Mouse (Mus musculus) embryonic facial prominence, embryonic 15.5 days (tissue): ENCODE data around the gene Sema3c. TPM values are rescaled to one million over a fixed set of nuclear protein-coding genes. Genes with fewer than 3 reads are reported as not detected.

Source experiments
- ATAC-seq: fragments of 200-750 bp; cut with Nextera tagmentation; 2 replicates; pipeline ENCODE4 v1.8.0; 2017; ENCODE audit warnings: low read depth, moderate TSS enrichment; ENCODE audit not compliant: insufficient number of reproducible peaks, low FRiP score, low TSS enrichment
- H3K27ac ChIP-seq: fragments of 300-500 bp; sonication (generic); replicated peaks from 2 replicates; pipeline ENCODE4 v1.5.1; 2015; ENCODE audit warnings: mild to moderate bottlenecking, inconsistent platforms
- H3K27me3 ChIP-seq: fragments of 300-500 bp; sonication (generic); 2 replicates; pipeline ENCODE4 v1.6.1; 2015; ENCODE audit warnings: inconsistent platforms
- H3K36me3 ChIP-seq: fragments of 300-500 bp; sonication (generic); 2 replicates; pipeline ENCODE4 v1.6.1; 2015; ENCODE audit warnings: mild to moderate bottlenecking, inconsistent platforms
- H3K4me1 ChIP-seq: fragments of 300-500 bp; sonication (generic); 2 replicates; pipeline ENCODE4 v1.6.1; 2015; ENCODE audit warnings: inconsistent platforms
- H3K4me2 ChIP-seq: fragments of 300-500 bp; sonication (generic); replicated peaks from 2 replicates; pipeline ENCODE4 v1.6.1; 2015; ENCODE audit warnings: mild to moderate bottlenecking, inconsistent platforms
- H3K4me3 ChIP-seq: fragments of 300-500 bp; sonication (generic); replicated peaks from 2 replicates; pipeline ENCODE4 v1.5.1; 2015; ENCODE audit warnings: mild to moderate bottlenecking, inconsistent platforms
- H3K9ac ChIP-seq: fragments of 300-500 bp; sonication (generic); 2 replicates; pipeline ENCODE4 v1.6.1; 2015; ENCODE audit warnings: inconsistent platforms
- H3K9me3 ChIP-seq: fragments of 300-500 bp; sonication (generic); replicated peaks from 2 replicates; pipeline ENCODE4 v1.6.1; 2016; ENCODE audit warnings: inconsistent platforms
- WGBS: fragments of 180-500 bp; shearing (Covaris S2); methylation state at CpG from one replicate; pipeline ENCODE4 v1.1.7; 2015; 5-methylcytosine and 5-hydroxymethylcytosine counted together
- polyA plus RNA-seq: library from polyadenylated mRNA; unstranded; fragments of >200 nt; fragmentation: Nextera tagmentation; extraction: Ambion mirVana; gene quantifications from 2 replicates; pipeline ENCODE4 v1.2.1, GENCODE M21; 2015

Sema3c gene
- polyA plus RNA-seq, 1 experiment from 2014 or later: 38.5 TPM

DNA sequence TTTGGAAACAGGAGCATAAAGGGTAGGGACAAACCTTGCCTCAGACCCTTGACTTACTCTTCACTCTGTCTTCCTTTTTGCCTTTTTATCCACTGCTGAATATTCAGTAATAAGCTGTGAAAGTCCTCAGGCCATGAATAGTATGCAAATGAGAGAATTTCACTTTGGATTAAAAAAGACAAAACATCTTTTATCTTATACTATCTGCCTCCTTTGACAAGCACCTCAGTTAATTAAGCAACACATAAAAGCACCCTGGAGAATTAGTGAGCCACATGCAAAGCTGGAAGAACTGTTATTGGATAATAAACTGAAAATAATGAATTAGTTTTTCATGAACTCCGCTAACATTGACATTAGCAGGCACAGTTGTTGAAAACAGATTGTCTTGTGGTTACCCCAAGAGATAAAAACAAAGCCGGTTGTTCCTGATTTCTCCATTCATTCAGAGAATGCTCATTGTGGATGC is 8.0 kb downstream of the Sema3c start:
- no peak overlapping the region for H3K9ac ChIP-seq
- no peak overlapping the region for H3K27ac ChIP-seq
- 45% methylated on average over 2 of the region's 2 CpGs for WGBS
- no peaks in the 10 kb centered on the region for H3K4me1 ChIP-seq
- no peak overlapping the region for H3K4me3 ChIP-seq
- H3K27me3 ChIP-seq: no peaks in the 10 kb centered on the region
- H3K36me3 ChIP-seq: no peaks in the 10 kb centered on the region
- H3K4me2 ChIP-seq: no peak overlapping the region
- ATAC-seq: no peak
- H3K9me3 ChIP-seq: no peaks in the 10 kb centered on the region

DNA sequence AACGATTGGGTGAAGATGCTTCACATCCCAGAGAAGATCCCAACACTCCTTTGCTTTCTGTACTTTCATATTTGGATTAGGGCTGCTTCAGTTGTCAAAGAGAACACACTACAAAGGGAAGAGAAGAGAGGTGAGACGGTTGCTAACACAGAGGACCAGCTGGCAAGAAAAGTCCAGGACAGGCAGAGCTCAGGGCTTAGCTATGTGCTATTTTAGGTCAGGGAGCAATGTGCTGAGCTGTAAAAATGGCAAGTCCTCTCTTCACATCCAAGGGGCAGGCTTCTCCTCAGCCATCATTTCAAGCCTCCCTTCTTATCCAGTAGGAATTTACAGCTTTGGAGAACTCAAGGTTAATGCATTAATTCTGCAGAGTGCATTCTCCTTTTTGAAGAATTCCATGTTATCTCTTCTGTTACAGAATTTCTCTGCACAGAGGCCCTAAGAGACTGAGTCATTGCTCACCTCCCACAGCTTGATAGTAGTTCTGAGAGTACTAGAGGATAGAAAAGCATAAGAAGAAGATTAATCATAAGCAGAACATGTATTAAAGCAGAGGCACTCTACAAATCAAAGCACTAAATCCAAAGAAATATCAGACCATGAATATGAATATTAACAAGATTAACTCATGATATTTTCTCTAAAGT is 10.3 kb downstream of the Sema3c start:
- H3K4me3 ChIP-seq: no peak overlapping the region
- H3K27ac ChIP-seq: no peak overlapping the region
- 67% methylated on average over 2 of the region's 2 CpGs for WGBS
- H3K9me3 ChIP-seq: no peaks in the 10 kb centered on the region
- H3K4me2 ChIP-seq: no peak overlapping the region
- H3K27me3 ChIP-seq: no peaks in the 10 kb centered on the region
- H3K9ac ChIP-seq: no peak overlapping the region
- H3K36me3 ChIP-seq: no peaks in the 10 kb centered on the region
- ATAC-seq: no peak
- H3K4me1 ChIP-seq: no peaks in the 10 kb centered on the region

DNA sequence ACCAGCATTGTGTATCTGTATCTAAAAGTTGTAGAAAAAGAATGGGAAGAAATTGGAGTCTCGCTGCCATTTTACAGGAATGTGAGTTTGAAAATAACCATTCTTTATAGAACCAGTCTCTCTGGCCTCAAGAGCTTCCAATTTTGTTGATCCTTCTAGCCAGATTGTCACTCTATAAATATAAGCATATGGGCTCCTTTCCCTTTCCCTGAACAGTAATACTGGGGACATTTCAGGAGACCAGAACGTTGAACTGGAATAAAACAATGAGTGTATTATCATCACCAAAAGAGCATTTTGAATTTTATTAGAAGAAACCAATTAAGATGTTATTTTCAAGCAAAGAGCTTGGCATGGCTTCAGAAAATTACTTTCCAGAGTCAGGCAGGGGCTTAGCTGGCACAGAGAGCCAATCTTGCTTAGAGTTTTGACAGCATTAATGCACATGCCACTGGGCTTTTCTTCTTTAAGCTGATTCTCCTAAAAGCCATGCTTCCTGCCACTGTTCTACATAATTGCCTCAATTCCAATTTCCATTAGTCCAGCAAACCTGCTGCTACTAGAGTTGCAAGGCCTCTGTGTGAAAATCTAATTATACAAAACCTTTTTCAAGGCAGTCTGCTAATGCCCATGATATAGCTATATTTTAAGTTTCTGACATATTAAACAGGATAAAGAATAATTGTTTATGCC is 12.6 kb downstream of the Sema3c start:
- 46% methylated on average over 2 of the region's 2 CpGs for WGBS
- H3K4me1 ChIP-seq: no peaks in the 10 kb centered on the region
- ATAC-seq: no peak

DNA sequence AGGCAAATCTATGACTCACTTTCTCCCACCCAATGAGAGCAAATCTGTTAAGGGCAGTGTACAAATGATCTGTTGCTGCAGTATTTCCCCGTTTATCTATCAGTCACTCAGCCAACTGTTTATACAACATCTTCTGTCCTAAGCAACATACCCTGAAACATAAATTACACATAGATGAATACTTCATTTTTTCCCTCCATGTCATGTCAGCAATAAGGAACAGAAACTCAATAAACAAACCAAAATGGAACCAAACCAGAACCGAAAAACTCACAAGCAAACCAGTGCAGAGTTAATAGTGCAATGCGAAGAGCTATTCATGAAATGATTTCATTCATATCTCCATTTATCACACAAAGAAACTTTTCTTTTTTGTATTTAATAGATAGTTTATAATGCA is 17.8 kb downstream of the Sema3c start:
- Histone ChIP-seq H3K4me2 (no peak overlapping the region), H3K27ac (no peak overlapping the region), H3K27me3 (no peaks in the 10 kb centered on the region), H3K4me1 (no peaks in the 10 kb centered on the region), H3K4me3 (no peak overlapping the region), H3K36me3 (no peaks in the 10 kb centered on the region), H3K9me3 (no peaks in the 10 kb centered on the region), H3K9ac (no peak overlapping the region)
- ATAC-seq: no peak
- WGBS: 91% methylated on average over 3 of the region's 3 CpGs

More for the DNA sequence above, 12.6 kb downstream of the Sema3c start:
- H3K4me3 ChIP-seq: no peak overlapping the region
- no peaks in the 10 kb centered on the region for H3K36me3 ChIP-seq
- H3K9me3 ChIP-seq: no peaks in the 10 kb centered on the region
- no peak overlapping the region for H3K9ac ChIP-seq
- H3K4me2 ChIP-seq: no peak overlapping the region
- H3K27ac ChIP-seq: no peak overlapping the region
- no peaks in the 10 kb centered on the region for H3K27me3 ChIP-seq

DNA sequence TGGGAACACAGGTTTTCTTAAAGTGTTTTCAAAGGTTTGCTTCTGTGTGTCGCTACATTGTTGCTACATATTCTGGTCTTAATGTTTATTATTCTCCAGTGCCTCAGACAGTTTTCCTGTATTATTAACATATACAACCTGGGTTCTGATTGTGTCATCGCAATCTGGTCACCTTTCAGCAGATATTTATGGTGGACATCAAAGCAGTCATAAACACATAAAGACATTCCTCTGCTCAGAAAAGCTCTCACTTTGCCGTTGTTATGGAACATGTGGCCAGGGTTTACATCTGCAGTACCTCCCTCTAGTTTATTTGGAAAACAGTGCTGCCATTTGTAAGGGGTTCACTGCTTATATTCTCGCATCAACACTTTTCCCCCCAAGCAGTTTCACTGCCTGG is 27.6 kb downstream of the Sema3c start:
- H3K4me1 ChIP-seq: no peaks in the 10 kb centered on the region
- ATAC-seq: no peak
- H3K27me3 ChIP-seq: no peaks in the 10 kb centered on the region
- H3K9ac ChIP-seq: no peak overlapping the region
- no peak overlapping the region for H3K27ac ChIP-seq
- H3K4me2 ChIP-seq: no peak overlapping the region
- no peaks in the 10 kb centered on the region for H3K9me3 ChIP-seq
- H3K4me3 ChIP-seq: no peak overlapping the region
- WGBS: 70% methylated on average over 4 of the region's 4 CpGs
- H3K36me3 ChIP-seq: no peaks in the 10 kb centered on the region

DNA sequence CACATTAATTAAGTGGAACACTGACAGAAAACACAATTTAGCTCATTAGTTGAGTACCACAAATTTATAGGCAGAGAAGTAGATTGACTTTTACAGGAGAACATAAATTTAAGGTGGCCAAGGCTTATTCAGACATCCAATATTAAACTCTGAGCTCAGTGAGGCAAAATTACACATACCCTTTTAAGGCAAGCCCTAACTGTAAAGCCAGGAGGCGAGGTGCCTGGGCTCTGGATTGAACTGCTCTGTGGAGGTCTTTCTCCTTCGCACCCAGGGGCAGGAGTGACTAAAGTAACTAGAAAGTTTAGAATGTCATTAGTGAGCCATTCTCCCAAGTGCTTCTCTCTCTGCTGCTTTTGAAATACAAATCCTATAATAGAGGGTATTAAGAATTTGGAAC is 46.5 kb downstream of the Sema3c start:
- no peak overlapping the region for H3K9ac ChIP-seq
- H3K4me3 ChIP-seq: no peak overlapping the region
- H3K27me3 ChIP-seq: no peaks in the 10 kb centered on the region
- WGBS: 72% methylated on average over 2 of the region's 2 CpGs
- no peaks in the 10 kb centered on the region for H3K4me1 ChIP-seq
- H3K36me3 ChIP-seq: no peaks in the 10 kb centered on the region
- no peak overlapping the region for H3K27ac ChIP-seq
- no peak for ATAC-seq
- no peak overlapping the region for H3K4me2 ChIP-seq
- no peaks in the 10 kb centered on the region for H3K9me3 ChIP-seq

DNA sequence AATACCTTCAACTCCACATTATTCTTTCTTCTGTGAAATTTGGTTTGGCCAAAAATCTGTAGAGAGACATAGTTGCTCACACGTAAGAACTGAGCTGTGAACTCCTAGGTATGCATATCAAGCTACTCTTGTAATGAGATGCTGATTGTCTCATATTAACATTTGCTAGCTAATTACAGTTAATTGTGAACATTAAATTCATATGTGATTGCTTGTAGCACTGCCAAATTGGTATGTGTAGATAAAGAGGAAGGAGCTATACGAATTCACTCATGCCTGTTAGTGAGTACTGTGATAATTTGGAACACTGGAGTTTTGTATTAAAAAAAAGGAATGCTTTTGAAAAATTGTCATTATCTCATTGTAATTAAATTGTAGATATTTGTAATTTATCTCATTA is 48.5 kb downstream of the Sema3c start:
- Histone ChIP-seq H3K4me2 (no peak overlapping the region), H3K9ac (no peak overlapping the region), H3K4me1 (no peaks in the 10 kb centered on the region), H3K4me3 (no peak overlapping the region), H3K27ac (no peak overlapping the region), H3K27me3 (no peaks in the 10 kb centered on the region), H3K9me3 (no peaks in the 10 kb centered on the region), H3K36me3 (no peaks in the 10 kb centered on the region)
- WGBS: 87% methylated on average over 2 of the region's 2 CpGs
- ATAC-seq: no peak

DNA sequence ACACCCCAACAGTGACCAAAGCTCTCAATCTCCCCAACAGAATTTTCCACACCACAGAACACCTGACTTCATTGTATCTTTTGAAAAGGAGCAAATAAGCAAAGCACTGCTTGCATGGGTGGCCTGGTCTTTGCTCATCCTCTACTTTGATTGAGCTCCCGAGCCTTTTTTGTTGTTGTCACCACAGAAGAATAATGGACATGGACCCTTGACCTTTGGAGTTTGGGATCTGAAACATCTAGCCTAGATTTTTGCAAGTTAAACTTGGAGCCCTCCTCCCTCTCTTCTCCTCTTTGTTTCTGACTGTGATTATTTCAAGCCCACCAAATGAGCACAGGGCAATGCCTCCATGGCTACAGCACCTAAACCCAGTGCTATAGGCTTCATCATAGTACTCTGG is 54.5 kb downstream of the Sema3c start:
- no peak for ATAC-seq
- Histone ChIP-seq H3K36me3 (no peaks in the 10 kb centered on the region), H3K9ac (no peak overlapping the region), H3K4me3 (no peak overlapping the region), H3K27me3 (no peaks in the 10 kb centered on the region), H3K4me2 (no peak overlapping the region), H3K4me1 (peaks cover 4% of the 10 kb centered on the region; the same call in 1 of the 2 replicates), H3K27ac (no peak overlapping the region), H3K9me3 (no peaks in the 10 kb centered on the region)
- WGBS: 58% methylated on average over 1 of the region's 1 CpGs

DNA sequence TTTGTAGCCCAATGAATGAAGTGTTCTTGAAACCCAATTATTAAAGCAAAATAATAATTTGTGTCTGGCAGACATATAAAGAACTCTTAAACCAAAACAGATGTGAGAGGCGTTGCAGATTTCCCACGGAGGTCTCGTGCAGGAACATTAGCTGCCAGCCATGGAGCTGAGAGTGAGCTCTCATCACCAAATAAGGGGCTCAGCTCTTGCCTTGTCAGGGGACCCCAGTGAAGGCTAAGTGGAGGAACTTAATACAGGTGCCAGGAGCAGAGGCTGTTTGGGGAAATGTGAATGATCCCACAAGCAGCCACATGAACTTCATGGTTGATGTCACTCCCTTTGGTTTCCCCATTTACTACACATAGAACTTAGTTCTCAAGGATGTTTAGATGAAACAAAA is 55.5 kb downstream of the Sema3c start:
- H3K4me1 ChIP-seq: peaks cover 4% of the 10 kb centered on the region; the same call in 1 of the 2 replicates
- no peak for ATAC-seq
- no peaks in the 10 kb centered on the region for H3K36me3 ChIP-seq
- no peak overlapping the region for H3K4me2 ChIP-seq
- H3K27ac ChIP-seq: no peak overlapping the region
- H3K9me3 ChIP-seq: no peaks in the 10 kb centered on the region
- no peaks in the 10 kb centered on the region for H3K27me3 ChIP-seq
- H3K4me3 ChIP-seq: no peak overlapping the region
- 15% methylated on average over 3 of the region's 3 CpGs for WGBS
- H3K9ac ChIP-seq: no peak overlapping the region

DNA sequence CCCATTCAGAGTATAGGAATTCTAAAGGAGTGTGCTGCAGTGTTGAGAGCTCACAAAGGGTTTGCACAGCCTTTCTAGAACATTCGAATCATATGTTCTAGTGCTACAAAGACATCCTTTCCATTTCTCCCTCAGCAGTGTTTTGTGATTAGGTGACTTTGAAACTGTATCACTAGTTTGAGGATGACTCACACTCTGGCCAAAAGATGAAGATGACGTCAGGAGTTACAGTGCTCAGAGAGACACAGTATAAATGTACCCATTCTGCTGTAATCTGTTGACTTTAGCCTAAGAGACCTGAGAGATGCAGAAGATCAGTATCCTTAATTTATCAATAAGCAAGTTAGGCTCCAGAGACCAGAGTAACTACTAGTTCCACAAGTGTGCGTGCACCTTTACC is 65.4 kb downstream of the Sema3c start:
- Histone ChIP-seq H3K27me3 (no peaks in the 10 kb centered on the region), H3K4me3 (no peak overlapping the region), H3K36me3 (no peaks in the 10 kb centered on the region), H3K4me2 (no peak overlapping the region), H3K27ac (no peak overlapping the region), H3K4me1 (no peaks in the 10 kb centered on the region), H3K9me3 (no peaks in the 10 kb centered on the region), H3K9ac (no peak overlapping the region)
- 80% methylated on average over 3 of the region's 3 CpGs for WGBS
- ATAC-seq: no peak

DNA sequence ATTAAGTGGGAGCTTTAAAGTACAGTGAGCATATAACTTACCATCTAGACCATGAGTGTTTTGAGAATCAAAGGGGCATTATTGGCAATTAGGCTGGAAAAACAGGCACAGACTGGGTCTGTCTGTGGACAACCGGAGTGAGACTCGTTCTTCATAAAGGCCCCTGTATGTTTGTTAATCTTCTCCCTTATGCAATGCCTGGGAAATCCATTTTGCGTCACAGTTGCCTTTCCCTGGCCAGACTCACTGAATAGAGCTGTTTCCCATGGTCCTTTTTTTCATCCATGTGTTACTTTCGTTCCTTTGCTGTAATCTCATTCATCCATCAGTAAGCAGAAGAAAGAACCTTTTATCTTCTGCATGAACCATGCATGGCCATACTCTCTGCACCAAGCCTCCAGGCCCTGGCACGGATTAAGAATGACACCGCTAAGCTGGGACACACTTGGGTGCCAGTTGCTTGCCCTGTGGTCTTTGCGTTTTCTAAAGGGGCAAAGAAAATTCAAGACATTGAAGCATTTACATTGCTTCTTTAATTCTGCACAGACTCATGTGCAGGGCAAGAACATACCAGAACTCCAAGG is 73.7 kb downstream of the Sema3c start:
- H3K4me2 ChIP-seq: no peak overlapping the region
- H3K4me3 ChIP-seq: no peak overlapping the region
- ATAC-seq: no peak
- no peak overlapping the region for H3K9ac ChIP-seq
- H3K27me3 ChIP-seq: no peaks in the 10 kb centered on the region
- no peaks in the 10 kb centered on the region for H3K36me3 ChIP-seq
- no peaks in the 10 kb centered on the region for H3K9me3 ChIP-seq
- no peak overlapping the region for H3K27ac ChIP-seq
- WGBS: 44% methylated on average over 7 of the region's 7 CpGs
- peaks cover 14% of the 10 kb centered on the region for H3K4me1 ChIP-seq
